Mouse (Mus musculus) midbrain, embryonic 16.5 days (tissue): Measurements from ENCODE around the gene Tmem238. TPM values are rescaled to one million over a fixed set of nuclear protein-coding genes. Genes with fewer than 3 reads are reported as not detected.
"Not testable (repeated sequence)": the region's sequence is repeated elsewhere in the genome, so short reads cannot be mapped to it uniquely, and the experiment has no call there.

Experiments used
- ATAC-seq: fragments of 200-750 bp; cut with Nextera tagmentation; 2 replicates; pipeline ENCODE4 v1.8.0; 2017; ENCODE audit warnings: moderate TSS enrichment
- H3K27ac ChIP-seq: fragments of 300-500 bp; sonication (generic); 2 replicates; pipeline ENCODE4 v1.5.1; 2014; ENCODE audit warnings: mild to moderate bottlenecking, low read length, mixed read lengths
- H3K27me3 ChIP-seq: fragments of 300-500 bp; sonication (generic); 2 replicates; pipeline ENCODE4 v1.6.1; 2014; ENCODE audit warnings: low read depth, low read length, mixed read lengths; ENCODE audit not compliant: control insufficient read depth, insufficient read depth
- H3K36me3 ChIP-seq: fragments of 300-500 bp; sonication (generic); 2 replicates; pipeline ENCODE4 v1.6.1; 2014; ENCODE audit warnings: mild to moderate bottlenecking, low read length, moderate library complexity, mixed read lengths; ENCODE audit not compliant: control insufficient read depth, insufficient read depth
- H3K4me1 ChIP-seq: fragments of 300-500 bp; sonication (generic); 2 replicates; pipeline ENCODE4 v1.6.1; 2014; ENCODE audit warnings: mild to moderate bottlenecking, low read length, mixed read lengths; ENCODE audit not compliant: control insufficient read depth, insufficient read depth
- H3K4me2 ChIP-seq: fragments of 300-500 bp; sonication (generic); 2 replicates; pipeline ENCODE4 v1.6.1; 2014; ENCODE audit warnings: mild to moderate bottlenecking, low read length, mixed read lengths
- H3K4me3 ChIP-seq: fragments of 300-500 bp; sonication (generic); 2 replicates; pipeline ENCODE4 v1.5.1; 2014; ENCODE audit warnings: low read depth, mild to moderate bottlenecking, low read length, moderate library complexity, mixed read lengths
- H3K9ac ChIP-seq: fragments of 300-500 bp; sonication (generic); 2 replicates; pipeline ENCODE4 v1.6.1; 2014; ENCODE audit warnings: low read depth, low read length, mixed read lengths
- H3K9me3 ChIP-seq: fragments of 300-500 bp; sonication (generic); replicated peaks from 2 replicates; pipeline ENCODE4 v1.6.1; 2014; ENCODE audit warnings: mild to moderate bottlenecking, low read length, mixed read lengths; ENCODE audit not compliant: control insufficient read depth, poor library complexity, severe bottlenecking
- WGBS: fragments of 180-500 bp; shearing (Covaris S2); extraction: QIAGEN DNeasy Blood & Tissue Kit; methylation state at CpG from one replicate; pipeline ENCODE4 v1.1.7; 2014; 5-methylcytosine and 5-hydroxymethylcytosine counted together
- polyA plus RNA-seq: library from polyadenylated mRNA; unstranded; fragments of >200 nt; fragmentation: Nextera tagmentation; extraction: Ambion mirVana; gene quantifications from 2 replicates; pipeline ENCODE4 v1.2.1, GENCODE M21; 2015

Gene Tmem238
- 6.2 and 6.5 TPM in 2 replicates for polyA plus RNA-seq

DNA sequence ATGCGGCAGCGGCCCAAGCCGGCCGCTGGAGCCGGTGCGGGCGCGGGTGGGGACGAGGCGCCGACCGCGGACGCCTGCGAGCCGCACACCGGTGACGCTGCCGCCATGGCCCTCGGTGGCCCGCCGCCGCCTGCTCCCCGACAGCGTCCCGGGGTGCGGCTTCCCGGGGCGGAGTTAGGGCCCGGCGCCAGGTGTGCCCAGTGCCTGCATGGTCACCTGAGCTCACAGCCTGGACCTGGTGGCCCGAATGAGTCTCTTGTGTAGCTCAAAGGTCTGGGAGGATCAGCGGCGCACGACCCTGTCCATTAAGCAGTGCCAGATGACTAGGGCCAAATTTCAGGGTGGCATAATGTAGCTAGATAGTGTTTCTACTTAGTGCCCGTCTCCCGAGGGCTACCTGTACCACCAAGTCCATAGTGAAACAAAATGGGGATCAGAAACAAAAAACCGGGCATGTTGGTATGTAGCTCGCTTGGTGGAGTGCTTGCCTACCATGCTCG, at the start of gene Tmem238:
Gene Tmem238 (minus strand): TSS at position 221 of the 500 bp plus-strand sequence.
- no peaks in the 10 kb centered on the region for H3K27me3 ChIP-seq
- peaks cover 16% of the 10 kb centered on the region for H3K4me1 ChIP-seq
- peak within 1 kb of the TSS; percentile 77 for H3K9ac ChIP-seq
- no peak for ATAC-seq
- peak within 1 kb of the TSS; percentile 63 for H3K4me3 ChIP-seq
- H3K27ac ChIP-seq = peak within 1 kb of the TSS; percentile 67
- 14% methylated on average over 26 of the region's 40 CpGs for WGBS
- H3K36me3 ChIP-seq = peaks cover 3% of the 10 kb centered on the region; the same call in 1 of the 2 replicates
- no peaks in the 10 kb centered on the region for H3K9me3 ChIP-seq
- peak within 1 kb of the TSS; percentile 80 for H3K4me2 ChIP-seq

DNA sequence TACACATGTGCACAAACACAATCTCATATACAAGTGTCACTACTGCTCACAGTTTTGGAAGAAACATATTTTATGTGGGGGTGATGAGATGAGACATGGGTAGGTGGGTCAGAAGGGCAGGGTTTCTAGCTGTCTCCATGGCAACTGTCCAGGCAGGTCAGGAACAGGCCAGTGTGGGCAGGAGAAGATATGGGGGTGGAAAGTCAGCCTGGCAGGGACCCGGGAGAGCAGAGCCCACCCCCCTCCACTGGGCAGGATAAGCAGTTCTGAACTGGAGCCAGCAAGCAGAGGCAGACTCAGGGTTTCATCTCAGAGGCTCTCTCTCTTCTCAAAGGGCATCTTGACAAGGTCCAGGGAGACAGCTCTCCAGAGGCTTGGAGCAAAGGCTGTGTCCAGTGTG, 48.2 kb upstream of the Tmem238 start:
- no peak overlapping the region for H3K9ac ChIP-seq
- H3K27ac ChIP-seq = no peak overlapping the region
- H3K4me2 ChIP-seq = peak overlapping the region; percentile 91; the same call in 1 of the 2 replicates
- H3K9me3 ChIP-seq = no peaks in the 10 kb centered on the region
- peaks cover 3% of the 10 kb centered on the region; the same call in 1 of the 2 replicates for H3K27me3 ChIP-seq
- 4% methylated on average over 1 of the region's 1 CpGs for WGBS
- peaks cover 25% of the 10 kb centered on the region for H3K4me1 ChIP-seq
- ATAC-seq = no peak
- H3K4me3 ChIP-seq = no peak overlapping the region
- no peaks in the 10 kb centered on the region; the same call in 1 of the 2 replicates for H3K36me3 ChIP-seq

DNA sequence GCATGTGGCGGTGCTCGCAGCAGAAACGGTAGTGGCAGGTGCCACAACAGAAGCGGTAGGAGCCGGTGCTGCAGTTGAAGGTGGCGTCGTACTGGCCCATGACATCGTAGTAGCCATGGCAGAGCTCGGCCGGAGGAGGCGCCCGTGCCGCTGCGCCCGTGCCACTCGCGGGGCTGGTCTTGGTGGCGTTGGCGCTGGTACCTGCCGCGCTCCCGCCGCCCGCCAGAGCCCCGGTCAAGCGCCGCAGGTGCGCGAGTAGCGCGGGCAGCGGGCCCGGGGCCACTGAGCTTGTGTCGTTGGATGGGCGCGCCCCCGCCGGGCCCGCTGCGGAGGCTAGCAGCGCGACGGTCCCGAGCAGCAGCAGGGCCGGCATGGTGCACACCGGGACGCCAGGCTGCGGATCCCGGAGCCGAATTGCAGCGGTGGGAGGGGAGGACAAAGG, 46.9 kb upstream of the Tmem238 start:
- Histone ChIP-seq H3K36me3 (peaks cover 3% of the 10 kb centered on the region), H3K4me2 (peak overlapping the region; percentile 91), H3K27ac (peak overlapping the region; percentile 90), H3K27me3 (peaks cover 5% of the 10 kb centered on the region), H3K9me3 (no peaks in the 10 kb centered on the region), H3K4me1 (peaks cover 16% of the 10 kb centered on the region), H3K9ac (peak overlapping the region; percentile 90), H3K4me3 (peak overlapping the region; percentile 66)
- ATAC-seq = peak; percentile 91
- WGBS = under 1% methylated on average over 50 of the region's 51 CpGs

DNA sequence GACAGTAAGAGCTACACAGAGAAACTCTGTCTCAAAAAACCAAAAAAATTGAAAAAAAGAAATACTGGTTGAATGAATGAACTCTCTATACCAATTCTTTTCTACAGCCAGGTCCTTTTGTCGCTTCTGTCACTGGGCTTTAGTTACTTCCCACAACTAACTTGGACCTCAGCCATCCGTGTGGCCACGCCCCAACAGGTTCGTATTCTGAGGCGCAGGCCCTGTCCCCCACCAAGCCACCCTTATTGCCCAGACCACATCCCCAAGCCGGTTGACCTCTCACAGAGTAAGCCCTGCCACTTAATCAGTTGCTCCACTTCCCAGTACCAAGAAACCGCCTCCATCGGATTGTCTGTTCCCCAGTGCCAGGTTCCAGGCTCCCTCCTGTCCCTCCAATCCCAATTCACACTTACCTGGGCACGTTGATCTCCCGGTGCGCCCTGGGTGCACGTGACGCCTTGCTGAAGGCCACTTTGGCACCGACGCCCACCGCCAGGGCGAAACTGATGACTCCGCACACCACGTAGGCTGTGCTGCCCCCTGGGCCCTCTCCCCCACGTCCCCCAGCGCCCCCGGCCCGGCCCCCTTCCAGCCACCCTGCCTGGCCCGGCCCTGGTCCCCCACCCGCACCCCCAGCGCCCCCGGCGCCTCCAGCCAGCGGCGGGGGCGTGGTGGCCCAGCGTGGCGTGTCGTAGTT, 46.3 kb upstream of the Tmem238 start:
- Histone ChIP-seq H3K9me3 (no peaks in the 10 kb centered on the region), H3K4me1 (peaks cover 16% of the 10 kb centered on the region), H3K4me2 (peak overlapping the region; percentile 91), H3K27ac (peak overlapping the region; percentile 90), H3K4me3 (peak overlapping the region; percentile 66), H3K9ac (peak overlapping the region; percentile 90), H3K36me3 (peaks cover 3% of the 10 kb centered on the region), H3K27me3 (peaks cover 6% of the 10 kb centered on the region)
- peak; percentile 46 for ATAC-seq
- WGBS = 9% methylated on average over 25 of the region's 34 CpGs

- Histone ChIP-seq H3K9ac (no peak overlapping the region), H3K36me3 (peaks cover 28% of the 10 kb centered on the region), H3K27me3 (peaks cover 6% of the 10 kb centered on the region), H3K4me2 (no peak overlapping the region), H3K4me1 (no peaks in the 10 kb centered on the region), H3K9me3 (no peaks in the 10 kb centered on the region), H3K27ac (no peak overlapping the region), H3K4me3 (no peak overlapping the region)
- ATAC-seq = no peak
- WGBS = 8% methylated on average over 12 of the region's 12 CpGs
These were observed 41.0 kb upstream of the Tmem238 start for GRCm38 (mm10) chr7:4830476-4830875.

- no peaks in the 10 kb centered on the region for H3K4me1 ChIP-seq
- 66% methylated on average over 4 of the region's 4 CpGs for WGBS
- no peaks in the 10 kb centered on the region for H3K9me3 ChIP-seq
- peaks cover 25% of the 10 kb centered on the region for H3K36me3 ChIP-seq
- H3K4me3 ChIP-seq = no peak overlapping the region
- H3K27me3 ChIP-seq = no peaks in the 10 kb centered on the region
- no peak overlapping the region for H3K27ac ChIP-seq
- no peak overlapping the region for H3K4me2 ChIP-seq
- no peak for ATAC-seq
- H3K9ac ChIP-seq = no peak overlapping the region
These were observed 35.9 kb upstream of the Tmem238 start for GRCm38 (mm10) chr7:4825365-4825764.

DNA sequence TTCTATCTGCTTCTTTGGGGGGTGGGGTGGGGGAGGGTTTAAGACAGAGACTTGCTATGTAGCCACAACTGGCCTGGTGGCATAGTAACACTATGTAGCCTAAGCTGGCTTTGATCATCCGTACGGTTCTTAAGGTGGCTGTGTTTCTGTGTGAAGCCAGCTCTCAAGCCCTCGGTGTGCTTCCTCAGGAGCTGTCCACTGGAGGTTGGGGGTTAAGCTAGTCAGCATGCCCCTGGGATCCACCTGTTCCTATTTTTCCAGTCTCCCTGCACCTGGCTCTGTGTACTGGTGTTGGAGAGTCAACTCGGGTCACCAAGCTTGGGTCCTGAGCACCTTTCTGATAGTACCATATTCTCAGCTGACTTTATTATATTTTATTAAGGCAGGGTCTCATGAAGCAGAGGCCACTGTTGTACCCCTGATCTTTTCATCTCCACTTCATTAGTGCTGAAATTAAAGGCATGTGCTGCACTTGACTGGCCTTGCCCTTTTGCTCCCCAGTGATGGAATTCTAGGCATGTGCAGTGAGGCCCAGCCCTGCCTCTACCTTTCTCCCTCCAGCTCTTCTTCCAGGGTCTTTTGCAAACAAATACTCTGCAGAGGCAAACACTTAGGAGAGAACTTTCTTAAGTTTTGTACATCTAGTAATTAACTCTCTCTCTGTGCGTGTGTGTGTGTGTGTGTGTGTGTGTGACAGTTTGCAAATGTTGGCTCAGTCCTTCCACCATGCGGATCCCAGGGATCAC, 32.9 kb upstream of the Tmem238 start:
- H3K4me2 ChIP-seq = no peak overlapping the region
- peaks cover under 1% of the 10 kb centered on the region; the same call in 1 of the 2 replicates for H3K36me3 ChIP-seq
- WGBS = 80% methylated on average over 6 of the region's 6 CpGs
- no peaks in the 10 kb centered on the region for H3K9me3 ChIP-seq
- no peaks in the 10 kb centered on the region for H3K4me1 ChIP-seq
- H3K27me3 ChIP-seq = no peaks in the 10 kb centered on the region
- H3K9ac ChIP-seq = no peak overlapping the region
- no peak for ATAC-seq
- H3K4me3 ChIP-seq = no peak overlapping the region
- H3K27ac ChIP-seq = no peak overlapping the region

GRCm38 (mm10) chr7:4821690-4822089, 32.2 kb upstream of the Tmem238 start:
- H3K4me2 ChIP-seq = no peak overlapping the region
- no peaks in the 10 kb centered on the region for H3K9me3 ChIP-seq
- no peaks in the 10 kb centered on the region for H3K4me1 ChIP-seq
- no peak overlapping the region for H3K9ac ChIP-seq
- no peak overlapping the region for H3K4me3 ChIP-seq
- ATAC-seq = no peak
- no peaks in the 10 kb centered on the region for H3K36me3 ChIP-seq
- H3K27ac ChIP-seq = no peak overlapping the region
- 79% methylated on average over 4 of the region's 4 CpGs for WGBS
- no peaks in the 10 kb centered on the region for H3K27me3 ChIP-seq

DNA sequence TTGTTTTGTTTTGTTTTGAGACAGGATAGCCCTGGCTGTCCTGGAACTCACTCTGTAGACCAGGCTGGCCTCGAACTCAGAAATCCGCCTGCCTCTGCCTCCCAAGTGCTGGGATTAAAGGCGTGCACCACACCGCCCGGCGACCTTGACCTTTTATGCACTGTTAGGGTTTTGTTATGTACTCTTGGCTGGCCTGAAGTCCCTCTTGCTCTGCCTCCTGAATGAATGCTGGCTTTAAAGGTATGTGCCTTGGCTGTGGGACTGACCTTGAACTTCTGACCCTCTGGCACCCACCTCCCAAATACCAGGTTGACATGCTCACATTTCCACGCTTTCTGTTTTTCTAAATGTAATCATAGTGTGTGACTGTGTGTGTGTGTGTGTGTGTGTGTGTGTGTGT, 31.5 kb upstream of the Tmem238 start:
- ATAC-seq, H3K9ac ChIP-seq, H3K27me3 ChIP-seq, H3K4me2 ChIP-seq, H3K9me3 ChIP-seq, H3K27ac ChIP-seq, H3K36me3 ChIP-seq, H3K4me3 ChIP-seq, H3K4me1 ChIP-seq: not testable (repeated sequence)
- 90% methylated on average over 7 of the region's 7 CpGs for WGBS
